Mouse (Mus musculus) testis, postnatal 14 days (tissue): ENCODE data around the gene Slc38a10.
A peak's percentile ranks its signal among the peaks of the same experiment; 100 is the strongest.

Experiments
- DNase-seq: peaks from one replicate; pipeline ENCODE4 v3.0.0; 2021; ENCODE audit warnings: low spot score

Gene Slc38a10

DNA sequence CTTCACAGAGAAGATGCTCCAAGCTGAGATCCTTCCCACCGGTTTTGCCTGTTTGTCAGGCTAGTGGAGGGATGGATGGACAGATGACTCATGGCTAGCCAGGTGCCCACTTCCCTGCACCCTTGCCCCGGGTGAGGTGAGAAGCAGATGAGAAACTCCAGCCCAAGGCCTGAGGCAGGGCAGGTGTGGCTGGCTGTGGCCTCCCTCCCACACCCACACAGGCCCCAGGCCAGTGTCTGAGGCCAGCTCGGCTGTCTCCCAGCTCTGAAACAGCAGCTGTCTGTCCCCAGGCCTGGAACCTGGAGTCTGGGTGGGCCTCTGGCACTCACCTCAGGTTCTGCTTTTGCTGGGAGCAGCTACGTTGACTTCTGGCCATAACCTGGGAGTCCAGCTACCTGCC lies 24.8 kb upstream of the Slc38a10 start:
- DNase-seq, result no peak

DNA sequence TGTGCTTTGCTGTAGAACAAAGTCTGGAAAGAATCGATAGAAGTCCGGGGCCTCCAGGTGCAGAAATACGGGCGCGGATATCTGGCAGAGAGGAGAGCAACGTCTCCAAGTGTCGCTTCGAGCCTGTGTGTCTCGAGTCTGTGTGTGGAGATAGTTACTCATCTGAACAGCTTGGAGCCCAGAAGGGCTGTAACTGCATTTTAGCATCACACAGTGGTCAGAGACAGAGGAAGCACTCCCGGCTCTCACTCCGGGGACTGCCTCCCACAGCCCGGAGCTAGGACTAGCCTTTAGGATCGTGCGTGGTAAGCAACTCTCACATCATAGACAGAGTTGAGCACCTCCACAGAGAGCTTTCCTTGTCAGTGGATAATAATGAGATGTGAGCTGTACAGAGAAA lies 22.1 kb upstream of the Slc38a10 start:
- DNase-seq, result no peak

GRCm38 (mm10) chr11:120171168-120171567 lies 20.0 kb upstream of the Slc38a10 start:
- DNase-seq, result no peak

GRCm38 (mm10) chr11:120169208-120169992 lies 18.3 kb upstream of the Slc38a10 start:
- DNase-seq, result peak; percentile 78

DNA sequence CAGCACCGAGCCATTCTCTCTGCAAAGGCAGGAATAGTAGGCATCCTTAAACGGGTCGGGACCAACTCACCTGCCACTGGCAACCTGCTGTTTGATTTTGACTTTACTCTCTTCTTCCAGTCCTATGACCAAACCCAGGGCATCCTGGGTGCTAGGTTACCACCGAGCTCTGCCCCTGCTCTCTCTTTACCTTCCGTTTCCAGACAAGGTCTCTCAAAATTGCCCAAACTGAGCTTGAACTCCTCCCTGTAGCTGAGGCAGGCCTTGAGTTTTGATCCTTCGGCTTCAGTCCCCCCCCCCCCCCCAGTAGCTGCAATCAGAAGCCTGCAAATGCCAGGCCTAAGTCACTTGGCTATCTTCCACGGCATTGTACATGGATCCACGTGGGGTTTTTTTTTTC lies 17.4 kb upstream of the Slc38a10 start:
- DNase-seq, result no peak

- no peak for DNase-seq
Measured at GRCm38 (mm10) chr11:120167921-120168356, 16.8 kb upstream of the Slc38a10 start.

DNA sequence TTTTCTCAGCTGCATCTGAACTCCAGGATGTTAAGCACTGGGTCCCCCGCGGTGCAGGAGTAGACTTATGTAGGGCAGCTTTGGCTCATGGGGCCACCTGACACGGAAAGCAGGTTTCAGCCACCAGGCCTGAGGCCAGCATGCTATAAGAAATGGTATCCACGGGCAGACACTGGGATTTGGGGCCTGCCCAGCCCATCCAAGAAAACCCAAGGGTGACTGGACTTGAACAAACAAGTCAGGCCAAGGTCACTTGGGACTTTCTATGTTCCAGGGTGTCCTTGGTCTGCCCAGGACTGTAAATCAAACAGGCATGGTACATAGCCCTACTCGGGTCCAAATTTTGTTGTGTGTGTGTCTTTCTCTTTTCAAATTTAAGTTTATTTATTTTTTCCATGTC lies 15.9 kb upstream of the Slc38a10 start:
- no peak for DNase-seq

GRCm38 (mm10) chr11:120164471-120165261 lies 13.5 kb upstream of the Slc38a10 start:
- no peak for DNase-seq

DNA sequence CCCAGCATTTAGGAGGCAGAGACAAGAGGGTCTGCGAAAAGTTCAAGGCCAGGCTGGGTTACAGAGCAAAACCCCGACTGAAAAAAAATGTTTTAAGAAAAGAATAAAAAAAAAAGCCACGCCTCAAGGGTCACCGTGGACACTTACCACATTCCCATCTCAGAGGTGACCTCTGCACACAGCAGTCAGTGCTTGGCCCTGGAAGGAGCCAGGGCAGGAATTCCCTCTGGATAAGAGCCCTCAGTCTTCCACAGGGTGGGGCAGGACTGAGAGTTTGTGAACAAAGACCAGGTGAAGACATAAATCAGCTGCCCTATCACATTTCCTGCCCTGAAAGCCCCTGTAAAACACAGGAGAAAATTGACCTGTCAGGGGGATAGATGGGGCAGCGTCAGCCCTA lies 12.9 kb upstream of the Slc38a10 start:
- no peak for DNase-seq

DNA sequence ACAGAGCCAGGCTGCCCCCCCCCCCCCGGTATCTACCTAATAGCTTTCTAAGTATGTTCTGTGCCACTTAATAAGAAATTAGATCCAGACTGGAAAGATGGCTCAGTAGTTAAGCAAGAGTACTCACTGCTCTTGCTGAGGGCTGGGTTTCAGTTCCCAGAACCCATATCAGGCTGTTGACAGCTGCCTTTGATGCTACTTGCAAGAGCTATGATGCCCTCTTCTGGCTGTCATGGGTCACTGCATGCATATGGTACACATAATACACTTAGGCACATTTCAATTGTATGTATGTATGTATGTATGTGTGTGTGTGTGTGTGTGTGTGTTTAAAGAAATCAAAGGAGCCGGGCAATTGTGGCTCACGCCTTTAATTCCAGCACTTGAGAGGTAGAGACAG lies 12.1 kb upstream of the Slc38a10 start:
- no peak for DNase-seq

DNA sequence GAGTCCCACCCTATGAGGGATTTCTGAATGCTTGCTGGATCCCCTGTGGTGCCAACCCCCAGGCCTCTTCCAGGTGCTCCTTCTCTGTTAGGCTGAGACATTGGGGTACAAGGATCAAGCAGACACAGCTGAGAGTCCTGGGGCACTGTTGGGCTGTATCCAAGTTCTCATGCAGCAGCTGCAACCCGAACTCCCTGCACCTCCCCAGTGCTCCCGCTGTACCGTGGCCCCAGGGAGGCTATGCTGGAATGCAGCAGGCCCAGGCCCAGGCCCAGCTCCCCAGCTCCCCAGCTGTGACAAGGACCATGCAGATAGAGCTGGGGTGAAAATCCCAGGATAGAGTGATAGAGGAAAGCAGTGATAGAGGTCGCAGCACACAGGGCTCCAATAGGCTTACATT lies 10.1 kb upstream of the Slc38a10 start:
- no peak for DNase-seq

- no peak for DNase-seq
Measured at GRCm38 (mm10) chr11:120160478-120160877, 9.3 kb upstream of the Slc38a10 start.

GRCm38 (mm10) chr11:120159653-120160052 lies 8.5 kb upstream of the Slc38a10 start:
- no peak for DNase-seq

- no peak for DNase-seq
Measured at GRCm38 (mm10) chr11:120158828-120159227, 7.7 kb upstream of the Slc38a10 start.

DNA sequence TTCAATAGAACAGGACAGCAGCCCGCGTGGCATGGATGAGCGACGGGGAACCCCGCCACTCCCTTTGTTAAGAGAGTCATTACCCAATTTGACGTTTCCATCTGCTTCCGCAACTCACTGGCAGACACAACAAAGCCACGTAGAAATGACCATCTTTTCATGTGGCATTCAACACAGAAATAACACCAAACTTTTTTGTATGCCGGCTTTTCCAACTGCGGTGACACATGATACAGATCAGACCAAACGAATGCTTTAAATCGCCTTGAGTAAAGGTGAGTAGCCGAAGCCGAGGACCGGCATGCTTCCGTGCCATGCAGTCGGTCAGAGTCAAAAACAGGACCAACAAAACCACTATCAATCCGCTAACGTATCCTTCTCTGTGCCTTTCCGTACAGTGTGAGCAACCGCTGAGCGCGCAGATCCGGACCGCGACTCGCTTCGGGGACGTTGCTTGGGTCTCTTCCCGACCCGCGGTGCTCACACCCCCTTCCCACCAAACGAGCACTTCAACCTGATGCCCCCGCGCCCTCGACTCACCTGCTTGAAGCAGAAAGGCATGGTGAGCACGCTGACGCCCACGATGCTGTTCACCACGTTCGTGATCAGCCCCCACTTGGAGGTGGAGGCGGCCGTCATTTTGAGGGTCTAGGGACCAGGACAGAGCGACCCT lies 570 bp downstream of the Slc38a10 start:
- DNase-seq, result no peak

- no peak for DNase-seq
Measured at GRCm38 (mm10) chr11:120149510-120150200, 1.5 kb downstream of the Slc38a10 start.

DNA sequence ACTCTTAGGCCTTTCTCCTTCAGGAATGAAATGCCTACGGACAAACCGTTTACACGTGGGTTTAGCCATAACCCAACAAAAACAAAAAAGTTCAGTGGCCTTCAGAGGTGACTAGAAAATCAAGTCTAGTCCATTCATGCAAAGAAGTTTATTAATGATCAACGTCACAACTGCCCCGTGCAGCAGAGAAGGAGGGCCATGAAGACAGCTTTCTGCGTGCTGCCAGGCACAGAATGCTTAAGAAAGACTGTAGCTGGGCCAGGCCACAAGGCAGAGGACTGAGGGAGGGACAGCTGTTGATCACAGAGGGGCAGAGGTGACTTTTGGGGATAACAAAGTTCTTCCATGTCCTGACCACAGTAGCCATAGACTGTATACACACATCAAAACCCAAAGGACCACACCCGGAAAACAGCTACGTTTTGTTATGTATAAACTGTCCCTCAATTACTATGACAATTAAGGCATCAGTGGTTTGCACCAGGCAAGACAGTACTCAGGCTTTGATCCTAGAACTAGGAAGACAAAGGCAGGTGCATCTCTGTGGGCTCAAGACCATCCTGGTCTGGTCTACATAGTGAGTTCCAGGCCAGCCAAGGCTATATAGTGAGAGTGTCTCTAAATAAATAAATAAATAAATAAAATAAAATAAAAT lies 2.8 kb downstream of the Slc38a10 start:
- no peak for DNase-seq

- DNase-seq, result no peak
Measured at GRCm38 (mm10) chr11:120143708-120144497, 7.2 kb downstream of the Slc38a10 start.

GRCm38 (mm10) chr11:120142601-120143051 lies 8.5 kb downstream of the Slc38a10 start:
- no peak for DNase-seq

DNA sequence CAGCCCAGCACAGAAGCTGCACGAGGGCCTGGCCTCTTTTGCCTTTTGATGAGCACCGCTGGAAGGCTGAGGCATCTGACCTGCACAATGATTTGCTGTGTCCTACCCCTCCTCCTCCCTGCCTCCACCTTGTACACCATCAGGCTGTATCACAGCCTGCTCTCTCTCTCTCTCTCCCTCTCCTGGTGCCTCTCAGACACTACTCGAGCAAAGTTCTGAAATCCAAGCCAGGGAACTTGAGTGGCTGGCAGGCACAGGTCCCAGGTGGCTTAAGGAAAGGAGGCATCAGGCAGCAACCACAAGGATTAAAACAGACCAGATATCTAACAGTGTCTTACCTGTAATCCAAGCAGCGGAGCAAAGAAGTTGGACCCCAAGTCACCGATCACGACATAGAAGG lies 10.9 kb downstream of the Slc38a10 start:
- no peak for DNase-seq

DNA sequence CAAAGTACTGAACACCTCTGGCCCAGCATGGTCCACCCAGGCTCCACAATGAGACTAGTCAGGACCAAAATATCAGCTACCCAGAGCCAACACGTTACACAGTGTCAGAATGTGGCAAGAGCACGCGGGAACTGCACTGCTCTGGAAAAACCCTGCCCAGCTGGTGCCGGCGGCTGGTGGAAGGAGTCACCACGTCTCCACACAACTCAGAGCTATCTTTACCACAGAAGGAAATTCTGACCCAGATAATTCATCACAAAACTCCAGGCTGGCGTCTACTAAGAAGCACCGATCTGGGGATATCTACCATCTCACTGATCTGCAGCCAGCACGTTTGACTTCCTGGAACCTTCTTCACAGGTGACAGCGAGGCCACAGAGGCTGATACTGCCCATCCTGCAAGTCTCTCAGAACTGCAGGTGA lies 11.8 kb downstream of the Slc38a10 start:
- DNase-seq, result no peak
